Mouse (Mus musculus) C2C12 (cell line): Measurements from ENCODE around the gene Nkx6-1. TPM values are rescaled to one million over a fixed set of nuclear protein-coding genes. Genes with fewer than 3 reads are reported as not detected.

Experiments used
- H3K27me3 ChIP-seq: one replicate; pipeline ENCODE4 v1.6.1; 2011; ENCODE audit not compliant: control insufficient read depth, insufficient read depth, insufficient read length
- H3K36me3 ChIP-seq: one replicate; pipeline ENCODE4 v1.6.1; 2011; ENCODE audit not compliant: control insufficient read depth, insufficient read depth
- H3K4me3 ChIP-seq: one replicate; pipeline ENCODE4 v1.5.1; 2011; ENCODE audit warnings: mild to moderate bottlenecking, control low read depth; ENCODE audit not compliant: poor library complexity, insufficient read depth, severe bottlenecking
- H3K79me2 ChIP-seq: one replicate; pipeline ENCODE4 v1.6.1; 2011; ENCODE audit not compliant: control insufficient read depth, insufficient read depth
- H3K79me3 ChIP-seq: one replicate; pipeline ENCODE4 v1.6.1; 2011; ENCODE audit warnings: low read depth, control low read depth
- H3ac ChIP-seq: one replicate; pipeline ENCODE3; 2011; ENCODE audit warnings: low read depth; ENCODE audit not compliant: control insufficient read depth, insufficient read length
- CEBPB ChIP-seq: IDR thresholded peaks from one replicate; pipeline ENCODE4 v1.6.1; 2011; ENCODE audit warnings: low read depth, mild to moderate bottlenecking, control low read depth, moderate library complexity
- CTCF ChIP-seq: IDR thresholded peaks from one replicate; pipeline ENCODE4 v1.5.1; 2011; ENCODE audit not compliant: control insufficient read depth, insufficient read depth, insufficient read length
- FOSL1 ChIP-seq: IDR thresholded peaks from one replicate; pipeline ENCODE4 v1.8.0; 2011; ENCODE audit warnings: mild to moderate bottlenecking, low read length; ENCODE audit not compliant: poor library complexity, insufficient read depth, severe bottlenecking
- MAX ChIP-seq: IDR thresholded peaks from one replicate; pipeline ENCODE4 v1.6.1; 2011; ENCODE audit warnings: mild to moderate bottlenecking, control low read depth
- MYOD1 ChIP-seq: IDR thresholded peaks from one replicate; pipeline ENCODE4 v1.6.1; 2011; ENCODE audit warnings: low read depth; ENCODE audit not compliant: control insufficient read depth, insufficient read length
- MYOG ChIP-seq: IDR thresholded peaks from one replicate; pipeline ENCODE4 v1.6.1; 2011; ENCODE audit not compliant: control insufficient read depth, insufficient read length; ENCODE audit errors: extremely low read depth
- USF1 ChIP-seq: IDR thresholded peaks from one replicate; pipeline ENCODE4 v1.6.1; 2011; ENCODE audit warnings: low read depth, mild to moderate bottlenecking, control low read depth, moderate library complexity
- polyA plus RNA-seq: library from polyadenylated mRNA; unstranded; fragments of >200 nt; fragmentation: generic; extraction: Trizol; gene quantifications from one replicate; pipeline ENCODE4 v1.2.1, GENCODE M21; 2012; ENCODE audit warnings: missing spikeins

Gene Nkx6-1
- polyA plus RNA-seq, 1 experiment = not detected

DNA sequence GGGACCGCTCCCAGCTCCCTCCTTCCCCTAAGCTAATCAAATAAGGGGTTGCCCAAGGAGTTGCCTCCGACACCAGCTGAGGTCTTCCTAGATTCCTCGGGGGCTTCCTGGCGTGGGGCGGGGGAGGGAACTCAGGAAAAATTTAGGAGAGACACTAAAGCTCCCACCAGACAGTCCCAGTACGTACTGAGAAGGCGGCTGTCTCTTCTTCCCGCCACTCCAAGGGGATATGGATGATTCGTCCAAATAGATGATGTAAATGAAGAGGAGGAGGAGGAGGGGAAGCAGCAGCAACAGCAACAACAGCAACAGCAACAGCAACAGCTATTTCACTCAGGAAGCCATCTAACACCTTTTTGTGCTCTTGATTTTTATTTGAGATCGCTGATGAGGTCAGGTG lies 7.1 kb downstream of the Nkx6-1 start:
- H3K27me3 ChIP-seq = peaks cover 30% of the 10 kb centered on the region
- H3K36me3 ChIP-seq = no peaks in the 10 kb centered on the region
- H3K4me3 ChIP-seq = no peak overlapping the region
- TF ChIP-seq MAX = no peak
- TF ChIP-seq MYOD1 = no peak
- no peak for TF ChIP-seq CEBPB
- no peak for TF ChIP-seq CTCF
- TF ChIP-seq USF1 = no peak
- TF ChIP-seq MYOG = no peak
- TF ChIP-seq FOSL1 = no peak
- H3K79me3 ChIP-seq = no peaks in the 10 kb centered on the region
- H3K79me2 ChIP-seq = no peaks in the 10 kb centered on the region
- H3ac ChIP-seq = no peak overlapping the region

- Histone ChIP-seq H3K79me3 (no peaks in the 10 kb centered on the region), H3K27me3 (peaks cover 18% of the 10 kb centered on the region)
Observed at GRCm38 (mm10) chr5:101656107-101656506, 8.7 kb downstream of the Nkx6-1 start.

DNA sequence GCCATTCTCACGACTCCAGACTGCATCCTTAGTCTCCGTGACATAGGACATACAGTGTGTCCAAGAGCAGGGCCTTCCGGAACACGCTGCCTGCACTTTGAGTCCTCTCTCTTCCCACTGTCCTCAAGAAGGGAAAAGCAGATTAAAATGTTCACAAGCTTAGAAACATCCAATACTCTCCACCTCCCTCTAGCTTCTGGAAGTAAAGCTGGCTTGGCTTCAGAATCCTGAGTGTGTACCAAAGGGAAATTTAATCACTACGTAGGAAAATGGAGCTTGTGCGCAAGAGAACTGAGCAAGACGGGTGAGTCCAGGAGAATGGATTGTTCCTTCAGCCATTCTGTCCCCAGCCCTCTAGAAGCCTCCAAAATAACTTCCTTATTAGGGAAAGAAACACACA lies 9.4 kb downstream of the Nkx6-1 start:
- H3K79me3 ChIP-seq = no peaks in the 10 kb centered on the region

More at GRCm38 (mm10) chr5:101656107-101656506, 8.7 kb downstream of the Nkx6-1 start:
- H3K36me3 ChIP-seq = no peaks in the 10 kb centered on the region
- no peak overlapping the region for H3K4me3 ChIP-seq
- H3K79me2 ChIP-seq = no peaks in the 10 kb centered on the region
- TF ChIP-seq USF1 = no peak
- TF ChIP-seq FOSL1 = no peak
- no peak overlapping the region for H3ac ChIP-seq

DNA sequence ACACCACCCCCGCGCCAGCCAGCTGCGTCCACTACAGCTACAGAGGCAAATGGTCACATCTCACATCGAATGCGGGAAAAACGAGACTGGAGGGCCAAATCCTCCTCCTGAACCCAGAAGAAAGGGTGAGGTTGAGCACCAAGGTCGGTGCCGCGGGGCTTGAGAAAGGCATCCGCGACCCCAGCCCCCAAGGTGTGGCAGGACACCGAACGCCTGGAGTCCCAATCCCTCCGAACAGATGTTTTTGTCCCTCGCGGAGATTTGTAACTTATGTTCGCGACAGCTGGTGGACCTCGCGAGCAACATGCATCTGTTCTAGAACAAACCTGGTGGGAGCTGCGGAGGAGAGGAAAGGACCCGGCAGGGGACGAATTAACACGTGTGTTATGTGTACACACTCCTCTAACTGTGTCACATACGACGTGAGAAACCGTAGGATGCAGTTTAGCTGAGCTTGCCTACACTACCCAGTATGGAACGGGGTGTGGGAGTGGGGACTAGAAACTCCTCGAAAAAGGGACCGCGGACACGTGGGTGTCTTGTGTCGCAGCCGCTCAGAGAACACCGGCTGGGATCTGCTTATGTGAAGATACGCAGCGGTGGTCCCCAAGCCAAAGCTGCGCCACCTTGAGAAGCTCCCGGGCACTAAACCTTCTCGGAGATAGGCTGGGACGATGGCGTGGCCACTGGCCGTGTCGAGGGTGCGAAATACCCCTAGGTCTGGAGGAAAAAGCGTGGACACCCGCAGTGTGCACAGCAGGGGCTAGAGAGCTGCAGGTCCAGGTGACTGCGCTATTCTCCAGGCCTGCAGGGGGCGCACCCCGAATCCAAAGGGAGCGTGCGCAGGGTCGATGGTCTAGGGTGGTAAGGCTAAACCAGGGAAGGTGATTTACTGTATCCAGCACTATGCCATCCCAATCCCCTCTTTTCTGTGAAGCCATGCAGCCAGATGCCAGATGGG lies 16.8 kb downstream of the Nkx6-1 start:
- TF ChIP-seq MYOG = no peak
- no peak for TF ChIP-seq USF1
- TF ChIP-seq CTCF = no peak
- no peak for TF ChIP-seq CEBPB
- no peak for TF ChIP-seq FOSL1
- Histone ChIP-seq H3K4me3 (no peak overlapping the region), H3K27me3 (peaks cover 18% of the 10 kb centered on the region), H3ac (no peak overlapping the region), H3K79me3 (no peaks in the 10 kb centered on the region), H3K79me2 (no peaks in the 10 kb centered on the region), H3K36me3 (no peaks in the 10 kb centered on the region)

More for the DNA sequence above, 9.4 kb downstream of the Nkx6-1 start:
- TF ChIP-seq MYOD1 (no peak), FOSL1 (no peak), CEBPB (no peak), USF1 (no peak), MAX (no peak)
- H3K79me2 ChIP-seq = no peaks in the 10 kb centered on the region
- H3ac ChIP-seq = no peak overlapping the region
- peaks cover 18% of the 10 kb centered on the region for H3K27me3 ChIP-seq
- no peaks in the 10 kb centered on the region for H3K36me3 ChIP-seq
- no peak overlapping the region for H3K4me3 ChIP-seq

DNA sequence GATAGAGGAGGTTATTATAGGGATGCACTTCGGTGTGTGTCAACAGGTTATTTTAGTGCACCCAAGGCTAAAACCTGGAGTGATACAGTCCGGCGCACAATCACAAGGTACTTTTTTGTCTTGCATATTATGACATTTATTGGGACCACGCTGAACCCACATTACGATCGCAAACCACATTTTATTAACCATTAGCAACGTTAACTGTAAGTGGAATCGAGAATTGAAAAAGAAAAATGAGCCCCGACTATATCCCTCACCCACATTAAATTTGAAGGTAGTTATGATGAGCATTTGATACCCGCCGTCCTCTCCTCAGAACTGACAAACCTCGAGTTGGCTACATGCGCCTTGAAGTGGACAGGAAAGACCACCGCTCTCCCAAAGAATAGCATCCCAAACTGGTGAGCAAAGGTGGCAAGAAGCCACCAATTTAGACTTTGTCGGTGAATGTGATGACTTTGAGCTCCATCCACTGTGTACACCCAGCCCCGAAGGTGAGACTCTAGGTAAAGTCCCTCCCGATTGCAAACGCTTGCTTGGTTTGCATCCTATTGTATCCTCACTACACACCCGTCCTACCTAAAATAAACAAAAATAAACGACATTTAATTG lies 17.7 kb downstream of the Nkx6-1 start:
- Histone ChIP-seq H3K4me3 (no peak overlapping the region), H3K79me2 (no peaks in the 10 kb centered on the region), H3K36me3 (no peaks in the 10 kb centered on the region), H3K27me3 (peaks cover 18% of the 10 kb centered on the region), H3ac (no peak overlapping the region), H3K79me3 (no peaks in the 10 kb centered on the region)
- TF ChIP-seq MAX = no peak

- Histone ChIP-seq H3K36me3 (no peaks in the 10 kb centered on the region), H3K79me2 (no peaks in the 10 kb centered on the region), H3K4me3 (no peak overlapping the region), H3K27me3 (peaks cover 18% of the 10 kb centered on the region), H3K79me3 (no peaks in the 10 kb centered on the region), H3ac (no peak overlapping the region)
- TF ChIP-seq MYOD1 (no peak), MAX (no peak), MYOG (no peak), USF1 (no peak), CEBPB (no peak), FOSL1 (no peak), CTCF (no peak)
Observed at GRCm38 (mm10) chr5:101645071-101645470, 19.7 kb downstream of the Nkx6-1 start.
